Mouse (Mus musculus) gastrocnemius, postnatal 14 days (tissue): ENCODE results near the gene Ppp4c. TPM values are rescaled to one million over a fixed set of nuclear protein-coding genes. Genes with fewer than 3 reads are reported as not detected.
A peak's percentile ranks its signal among the peaks of the same experiment; 100 is the strongest.

Experiments used
- DNase-seq: peaks from one replicate; pipeline ENCODE4 v3.0.0; 2021; ENCODE audit warnings: mixed read lengths
- intact Hi-C: fragments of 180-260 bp; cut with DNase I; formaldehyde crosslinking; loops from one replicate; pipeline ENCODE4 v1.15.1; 2025; ENCODE audit warnings: low total_unique reads
- long read RNA-seq, 2 experiments: library from polyadenylated mRNA; stranded (forward); transcript quantifications; one replicate each; pipeline ENCODE4 v2.0.0; 2021
- total RNA-seq, 2 experiments: library from RNA; stranded (reverse); gene quantifications; 2 replicates each; pipeline ENCODE4 v1.2.3; 2021

The Ppp4c gene
- total RNA-seq: 10 to 100 TPM; 28.0 to 33.6 TPM
- long read RNA-seq, experiment 1, transcript Ppp4c-201 (9 exons, 1,359 nt): major isoform, 22 of 40 reads
- long read RNA-seq, experiment 1, transcript Ppp4c-211 (8 exons, 1,400 nt): minor isoform, 14 of 40 reads
- long read RNA-seq, experiment 1, partial matches to known transcripts: 0 of 40 reads
- long read RNA-seq, experiment 1, other reads (novel, unspliced or antisense): 4 of 40 reads
- long read RNA-seq, experiment 2, transcript Ppp4c-211 (8 exons, 1,400 nt): minor isoform, 16 of 45 reads
- long read RNA-seq, experiment 2, transcript Ppp4c-201 (9 exons, 1,359 nt): major isoform, 24 of 45 reads
- long read RNA-seq, experiment 2, partial matches to known transcripts: 2 of 45 reads
- long read RNA-seq, experiment 2, other reads (novel, unspliced or antisense): 2 of 45 reads

GRCm38 (mm10) chr7:126791851-126792720 lies at the start of gene Ppp4c:
Gene Ppp4c, minus strand, starts transcription at chr7:126792496.
- peak; percentile 99 for DNase-seq
- intact Hi-C loops: no loop called here

DNA sequence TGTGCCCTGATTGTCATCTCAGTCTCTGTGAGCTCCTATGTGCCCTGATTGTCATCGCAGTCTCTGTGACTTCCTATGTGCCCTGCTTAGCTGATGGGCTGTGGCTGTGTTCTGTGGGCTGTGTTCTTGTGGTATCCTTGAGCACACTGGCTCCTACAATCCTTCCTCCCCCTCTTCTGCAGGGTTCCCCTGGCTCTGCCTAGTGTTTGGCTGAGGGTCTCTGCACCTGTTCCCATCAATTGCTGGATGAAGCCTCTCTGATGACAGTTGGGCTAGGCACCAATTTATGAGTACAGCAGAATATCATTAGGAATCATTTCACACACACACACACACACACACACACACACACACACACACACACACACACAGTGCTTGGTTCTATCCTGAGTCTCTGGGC lies 41.0 kb upstream of the Ppp4c start:
- intact Hi-C loops: no loop called here
- no peak for DNase-seq

DNA sequence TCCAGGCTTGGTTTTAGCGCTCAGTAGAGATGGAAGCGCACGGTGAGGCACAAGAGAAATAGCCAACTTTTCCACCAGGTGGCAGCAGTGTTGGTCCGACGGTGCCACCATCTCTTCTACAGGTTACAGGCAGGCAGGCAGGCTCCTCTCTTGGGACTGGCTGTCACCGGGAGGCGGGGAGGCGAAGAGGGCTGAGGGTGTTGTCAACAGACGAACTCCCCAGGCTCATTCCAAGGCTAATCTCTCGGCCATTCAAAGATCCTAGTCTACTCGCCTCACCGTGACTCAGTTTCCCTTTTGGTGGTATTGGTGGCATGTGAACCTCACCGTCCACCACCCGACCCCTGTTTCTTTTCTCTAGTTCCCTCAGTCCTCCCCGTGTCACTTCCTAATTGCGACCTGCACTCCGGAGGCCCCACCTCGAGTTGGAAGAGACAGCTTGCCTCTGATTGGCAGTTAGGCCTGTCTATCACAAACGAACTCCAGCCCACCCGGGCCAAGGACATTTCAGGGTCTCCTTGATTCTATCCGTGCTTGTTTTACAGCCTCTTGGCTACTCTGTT lies 39.8 kb upstream of the Ppp4c start:
- intact Hi-C loops: no loop called here

GRCm38 (mm10) chr7:126831539-126831938 lies 39.2 kb upstream of the Ppp4c start, which contains the start of gene 4930451I11Rik:
Gene 4930451I11Rik, minus strand, starts transcription at chr7:126831639.
- intact Hi-C loops: loop anchor here (2.0 kb wide), 1 partner anchor 279 kb away; no protein-coding TSS in a partner anchor
- DNase-seq: no peak

More for the DNA sequence above, 39.8 kb upstream of the Ppp4c start:
- peak; percentile 73 for DNase-seq

- intact Hi-C loops: loop anchor here (5.0 kb wide), 1 partner anchor 126 kb away; the partner anchor contains the start of gene Sez6l2
- no peak for DNase-seq
Measured at GRCm38 (mm10) chr7:126825952-126826351, 33.7 kb upstream of the Ppp4c start.

DNA sequence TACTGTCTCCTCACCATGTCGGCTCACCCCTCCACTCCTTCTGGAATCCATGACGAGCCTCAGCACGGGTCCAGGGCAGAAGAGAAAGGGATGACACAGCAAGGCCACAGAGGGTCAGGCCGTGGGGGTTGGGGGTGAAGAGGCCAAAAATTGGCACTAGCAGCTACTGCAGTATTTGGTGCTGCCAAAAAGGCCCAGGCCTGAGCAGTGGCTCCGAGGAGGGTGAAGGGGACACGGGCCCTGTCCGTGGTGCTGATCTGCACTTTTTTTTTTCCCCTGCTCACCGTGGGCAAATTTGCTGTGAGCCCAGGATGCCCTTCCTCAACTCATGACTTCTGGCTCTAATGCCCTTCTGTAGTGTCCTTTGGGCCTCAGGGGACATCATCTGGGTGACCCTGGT lies 33.1 kb upstream of the Ppp4c start:
- DNase-seq: no peak
- intact Hi-C loops: loop anchor here (5.0 kb wide), 1 partner anchor 127 kb away; the partner anchor contains the start of gene Sez6l2

DNA sequence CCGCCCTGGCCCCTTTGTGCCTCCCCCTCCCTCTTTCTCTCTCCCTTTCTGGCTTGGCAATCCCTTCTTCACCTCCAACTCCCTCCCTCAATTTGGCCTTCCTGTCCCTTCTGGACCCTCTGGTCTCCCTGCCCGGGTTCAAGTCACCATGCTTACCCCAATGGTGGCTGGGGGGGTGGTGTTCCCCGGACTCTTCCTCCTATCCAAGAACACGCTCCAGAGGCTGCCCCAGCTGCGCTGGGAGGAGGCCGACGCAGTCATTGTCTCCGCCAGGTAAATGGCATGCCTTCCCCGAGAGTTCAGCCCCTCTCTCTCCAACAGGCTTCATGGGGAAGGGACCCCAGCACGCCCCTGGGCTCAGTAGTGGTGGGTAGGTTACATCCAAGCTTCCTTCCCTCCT lies 31.6 kb upstream of the Ppp4c start:
- no peak for DNase-seq
- intact Hi-C loops: loop anchor here (5.0 kb wide), 3 partner anchors 33 to 283 kb away; no protein-coding TSS in a partner anchor

- intact Hi-C loops: loop anchor here (5.0 kb wide), 3 partner anchors 34 to 284 kb away; no protein-coding TSS in a partner anchor
- no peak for DNase-seq
Measured at GRCm38 (mm10) chr7:126823202-126823711, 31.0 kb upstream of the Ppp4c start.

- no peak for DNase-seq
- intact Hi-C loops: loop anchor here (5.0 kb wide), 3 partner anchors 35 to 285 kb away; no protein-coding TSS in a partner anchor
Measured at GRCm38 (mm10) chr7:126822741-126823140, 30.4 kb upstream of the Ppp4c start.

- intact Hi-C loops: loop anchor here (5.0 kb wide), 3 partner anchors 35 to 285 kb away; no protein-coding TSS in a partner anchor
- DNase-seq: peak; percentile 82
Measured at GRCm38 (mm10) chr7:126821835-126822511, 29.7 kb upstream of the Ppp4c start.

GRCm38 (mm10) chr7:126818818-126819217 lies 26.5 kb upstream of the Ppp4c start:
- intact Hi-C loops: no loop called here
- DNase-seq: no peak

DNA sequence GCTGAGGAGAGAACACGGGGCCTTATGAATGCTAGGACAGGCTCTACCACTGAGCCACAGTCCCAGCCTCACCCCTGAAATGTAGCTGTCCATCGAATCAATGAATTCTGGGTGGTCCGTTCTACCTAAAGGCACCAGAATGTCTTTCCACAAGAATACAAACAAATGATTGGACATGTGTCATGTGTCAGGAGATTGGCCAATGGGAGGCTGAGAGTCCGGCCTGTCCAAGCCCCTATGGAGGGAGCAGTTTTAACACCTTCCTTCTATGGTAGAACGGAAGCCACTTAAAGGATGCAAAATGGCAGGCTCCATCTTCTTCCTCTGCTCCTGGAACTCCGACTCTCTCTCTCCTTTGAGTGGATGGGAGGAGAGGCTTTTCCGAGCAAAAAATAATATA lies 25.3 kb upstream of the Ppp4c start:
- no peak for DNase-seq
- intact Hi-C loops: no loop called here

DNA sequence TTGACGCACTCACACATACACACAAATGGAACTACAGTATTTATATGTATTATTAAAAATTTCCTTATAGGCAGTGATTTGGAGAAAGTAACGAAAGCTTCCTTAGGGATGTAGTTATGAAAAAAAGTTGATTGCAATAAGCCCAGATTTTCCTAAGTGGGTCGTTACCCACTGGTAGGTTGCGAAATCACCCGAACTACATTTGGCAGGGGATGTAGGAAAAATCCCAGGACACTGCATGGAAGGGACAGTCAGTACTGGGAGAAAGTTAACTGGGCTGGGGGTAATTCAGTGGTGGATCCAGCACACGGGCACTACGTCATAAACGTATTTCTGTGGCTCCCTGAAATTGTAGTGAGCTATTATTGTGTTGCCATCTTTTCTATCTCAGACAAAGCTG lies 24.2 kb upstream of the Ppp4c start:
- no peak for DNase-seq

DNA sequence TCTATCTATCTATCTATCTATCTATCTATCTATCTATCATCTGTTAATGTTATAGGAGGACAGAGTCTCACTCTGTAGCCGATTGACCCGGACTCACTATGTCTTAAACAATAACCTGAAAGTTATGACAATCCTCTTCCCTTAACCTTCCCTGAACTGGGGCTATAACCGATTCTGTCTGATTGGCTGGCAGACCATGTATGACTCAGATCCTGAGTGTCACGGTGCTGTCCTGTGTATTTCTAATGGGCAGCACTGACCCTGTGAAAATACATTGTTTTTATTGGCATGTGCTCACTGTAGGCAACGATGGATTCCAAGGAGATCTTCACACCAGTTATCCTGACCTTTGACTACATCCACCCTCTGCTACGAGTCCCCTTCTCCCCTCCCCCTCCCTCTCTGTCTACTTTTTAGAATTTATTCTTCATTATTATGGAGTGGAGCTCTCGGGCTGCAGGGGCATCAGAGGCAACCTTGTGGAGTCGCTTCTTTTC lies 23.5 kb upstream of the Ppp4c start:
- DNase-seq: no peak
- intact Hi-C loops: no loop called here

More for the DNA sequence above, 24.2 kb upstream of the Ppp4c start:
- intact Hi-C loops: no loop called here

DNA sequence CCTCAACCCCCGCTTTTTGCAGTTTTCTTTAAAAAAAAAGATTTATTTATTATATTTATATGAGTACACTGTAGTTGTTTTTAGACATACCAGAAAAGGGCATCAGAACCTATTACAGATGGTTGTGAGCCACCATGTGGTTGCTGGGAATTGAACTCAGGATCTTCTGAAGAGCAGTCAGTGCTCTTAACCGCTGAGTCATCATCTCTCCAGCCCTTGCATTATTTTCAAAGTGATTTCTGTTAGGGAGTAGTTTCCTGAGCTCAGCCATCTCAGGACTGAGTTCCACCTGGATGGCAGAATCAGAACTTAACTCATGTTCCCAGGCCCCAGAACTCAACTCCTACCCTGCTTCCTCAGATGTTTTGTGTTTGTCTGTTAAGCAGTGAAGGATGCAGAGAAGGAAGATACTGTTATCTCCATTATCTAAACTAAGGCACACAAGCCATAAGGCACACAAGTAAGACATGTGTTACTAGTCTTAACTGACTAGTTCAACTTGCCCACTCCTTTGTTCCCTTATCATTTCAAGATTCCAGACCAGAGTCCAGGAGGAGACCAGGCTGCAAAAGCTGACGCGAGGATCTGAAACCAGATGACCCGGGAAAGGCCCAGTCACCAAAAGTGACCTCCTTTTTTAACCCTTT lies 17.6 kb upstream of the Ppp4c start:
- intact Hi-C loops: no loop called here
- no peak for DNase-seq

GRCm38 (mm10) chr7:126808703-126809455 lies 16.6 kb upstream of the Ppp4c start:
- peak; percentile 90 for DNase-seq
- intact Hi-C loops: no loop called here

DNA sequence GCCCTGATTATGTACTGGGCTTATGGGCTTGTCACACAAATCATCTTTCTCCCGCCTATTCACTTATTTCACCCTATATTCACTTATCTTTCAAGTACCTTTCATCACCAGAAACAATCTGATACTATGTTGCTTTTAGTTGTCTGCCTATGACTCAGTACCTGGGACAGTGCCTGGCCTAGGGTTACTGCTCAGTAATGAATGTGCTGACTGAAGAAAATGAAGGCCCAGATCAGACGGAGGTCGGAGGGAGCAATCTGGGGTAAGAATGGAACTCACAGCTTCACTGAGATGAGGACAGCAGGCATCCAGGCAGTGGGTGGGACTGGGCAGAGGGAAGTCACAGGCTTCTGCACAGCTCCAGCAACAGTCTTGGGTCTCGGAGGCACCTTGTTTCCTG lies 15.1 kb upstream of the Ppp4c start:
- intact Hi-C loops: no loop called here
- DNase-seq: no peak
